Mouse (Mus musculus) heart, postnatal 14 days (tissue): ENCODE measurements at regions not wholly inside any gene's neighbourhood (a gene's known extent, or its start where the extent isn't known, plus 50 kb on each side); places are given as distances from the start of the nearest gene placed in this dataset.
A peak's percentile ranks its signal among the peaks of the same experiment; 100 is the strongest.

Experiments used
- DNase-seq, 2 experiments: peaks; one replicate each; pipeline ENCODE4 v3.0.0; 2021 to 2022
- intact Hi-C: fragments of 180-260 bp; cut with DNase I; formaldehyde crosslinking; loops from one replicate; pipeline ENCODE4 v1.15.1; 2025

DNA sequence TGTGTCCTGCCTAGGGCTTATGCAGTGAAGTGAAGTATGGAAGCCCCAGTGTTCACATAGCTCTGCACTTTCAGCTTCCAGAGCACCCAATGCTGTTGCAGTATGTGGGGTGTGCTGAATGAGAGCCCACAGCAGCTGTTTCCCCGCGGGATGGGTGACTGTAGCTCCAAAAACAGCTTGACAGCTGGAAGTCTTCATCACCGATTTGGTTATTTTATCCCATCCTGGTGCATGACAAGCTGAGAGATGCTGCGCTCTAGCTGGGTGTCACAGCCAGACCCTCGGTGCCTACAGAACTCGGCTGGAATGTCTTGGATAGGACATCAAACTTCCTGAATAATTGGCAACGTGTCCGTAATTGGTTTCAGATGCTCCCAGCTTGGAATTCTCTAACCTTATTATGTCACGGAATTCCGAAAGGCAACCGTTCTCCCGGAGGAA lies 134.1 kb downstream of the Ackr3 start:
- no peak for DNase-seq
- intact Hi-C loops, result no loop called here

DNA sequence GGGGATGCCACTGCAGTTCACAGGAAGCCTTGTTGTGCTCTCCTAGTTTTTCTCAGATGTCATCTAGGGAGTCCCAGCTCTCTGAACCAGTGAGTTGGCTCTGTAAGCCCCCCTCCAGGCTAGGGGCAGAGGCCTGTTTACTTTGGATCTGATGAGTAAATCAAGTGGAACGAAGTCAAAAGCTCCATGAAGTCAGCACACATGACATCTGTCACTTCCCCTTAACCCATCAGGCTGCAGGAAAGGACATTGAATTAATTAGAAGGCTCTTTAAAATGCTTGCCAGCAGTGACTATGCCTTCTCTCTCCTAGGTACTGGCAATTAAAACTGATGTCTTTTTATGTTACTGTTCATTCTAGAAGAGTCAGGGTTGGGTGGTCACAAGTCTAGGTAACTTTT lies 138.6 kb downstream of the Ackr3 start:
- no peak for DNase-seq
- intact Hi-C loops, result no loop called here

DNA sequence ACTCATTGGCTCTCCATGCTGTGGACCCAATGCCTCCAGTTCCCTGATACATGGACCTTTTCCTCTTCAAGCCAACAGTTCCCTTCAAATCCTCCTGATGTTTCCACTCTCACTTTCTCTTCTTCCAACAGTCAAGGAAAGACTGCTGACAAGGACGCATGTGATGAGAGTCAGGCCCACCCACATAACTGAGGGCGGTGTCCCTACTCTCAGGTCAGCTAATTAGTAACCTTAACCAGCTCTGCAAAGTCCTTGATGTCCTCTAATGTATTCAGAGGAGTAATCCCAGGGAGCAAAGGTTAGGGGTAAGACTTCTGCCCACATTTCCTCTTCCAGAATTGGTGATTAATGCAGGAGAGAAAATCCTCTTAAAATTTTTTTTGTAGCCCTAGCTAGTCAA lies 139.7 kb downstream of the Ackr3 start:
- intact Hi-C loops, result no loop called here
- DNase-seq, result no peak

DNA sequence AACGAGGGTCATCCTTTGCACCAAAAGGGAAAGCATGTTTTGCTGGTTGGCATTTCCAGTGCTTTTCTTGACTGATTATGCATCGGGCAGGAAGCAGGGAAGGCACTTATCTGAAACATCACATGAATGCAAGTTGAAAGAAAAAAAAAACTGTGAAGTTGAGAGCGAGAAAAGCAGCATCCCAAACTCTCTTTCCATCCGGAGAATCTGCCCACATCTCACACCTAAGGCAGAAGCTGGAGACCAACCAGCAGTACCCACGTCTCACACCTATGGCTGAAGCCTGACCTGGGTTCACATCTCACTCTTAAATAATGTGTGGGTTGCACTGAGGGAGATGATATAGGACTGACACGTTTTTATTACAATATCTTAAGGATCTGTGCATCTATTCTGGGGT lies 143.3 kb downstream of the Ackr3 start:
- no peak for DNase-seq
- intact Hi-C loops, result no loop called here

DNA sequence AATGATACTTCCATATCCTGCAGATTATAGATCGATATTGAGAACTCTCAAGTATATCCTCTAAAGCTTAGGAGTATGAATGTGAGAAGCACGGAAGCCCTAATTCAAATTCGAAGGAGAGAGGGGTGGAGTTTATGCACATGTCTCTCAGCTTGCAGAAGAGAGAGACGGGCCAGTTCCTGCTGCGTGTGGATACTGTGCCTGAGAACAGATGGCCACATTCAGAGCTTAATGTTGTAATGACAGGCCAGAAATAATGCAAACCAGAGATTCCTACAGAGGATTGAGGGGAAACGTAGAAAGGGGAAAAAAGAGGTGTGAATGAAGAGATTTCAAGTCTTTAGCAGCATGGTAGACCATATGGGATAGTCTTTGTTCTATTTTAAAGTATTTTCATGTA lies 145.8 kb downstream of the Ackr3 start:
- DNase-seq, result no peak
- intact Hi-C loops, result no loop called here

DNA sequence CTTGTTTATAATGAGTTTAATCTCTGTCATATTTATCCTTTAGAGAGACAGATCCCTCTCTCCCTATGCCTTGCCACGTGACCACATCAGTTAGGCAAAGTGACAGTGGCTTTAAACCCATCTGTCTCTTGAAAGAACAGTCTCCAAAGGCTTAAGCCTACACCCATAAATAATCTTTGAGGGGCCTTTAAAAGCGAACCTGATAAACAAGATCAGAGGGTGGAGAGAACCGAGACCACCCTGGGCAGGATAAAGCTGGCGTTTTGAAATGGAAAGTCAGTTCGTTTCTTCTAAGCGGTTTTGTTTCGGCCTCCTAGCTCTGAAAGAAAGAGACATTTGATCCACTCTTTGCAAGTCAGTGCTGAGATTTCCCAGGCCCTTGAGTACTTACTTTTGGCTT lies 149.5 kb downstream of the Ackr3 start:
- DNase-seq, result no peak
- intact Hi-C loops, result no loop called here

DNA sequence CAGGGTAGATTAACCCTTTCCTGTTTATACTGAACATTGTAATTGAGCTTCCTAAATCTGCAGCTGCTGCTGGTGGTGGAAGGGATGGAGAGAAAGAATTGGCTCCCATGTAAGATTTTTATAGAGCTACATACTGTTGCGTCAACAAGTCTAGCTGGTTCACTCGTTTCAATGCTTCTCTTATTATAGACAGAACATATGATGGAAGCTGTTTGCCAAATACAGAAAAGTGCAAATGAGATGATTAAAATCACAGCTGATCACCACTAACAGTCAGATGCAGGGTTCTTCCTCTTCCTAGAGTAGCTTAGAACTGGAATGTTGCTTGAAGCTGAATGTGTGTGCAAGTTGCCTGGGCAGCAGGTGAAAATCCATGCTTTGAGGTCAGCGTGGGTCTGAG lies 152.8 kb downstream of the Ackr3 start:
- no peak for DNase-seq
- intact Hi-C loops, result no loop called here

DNA sequence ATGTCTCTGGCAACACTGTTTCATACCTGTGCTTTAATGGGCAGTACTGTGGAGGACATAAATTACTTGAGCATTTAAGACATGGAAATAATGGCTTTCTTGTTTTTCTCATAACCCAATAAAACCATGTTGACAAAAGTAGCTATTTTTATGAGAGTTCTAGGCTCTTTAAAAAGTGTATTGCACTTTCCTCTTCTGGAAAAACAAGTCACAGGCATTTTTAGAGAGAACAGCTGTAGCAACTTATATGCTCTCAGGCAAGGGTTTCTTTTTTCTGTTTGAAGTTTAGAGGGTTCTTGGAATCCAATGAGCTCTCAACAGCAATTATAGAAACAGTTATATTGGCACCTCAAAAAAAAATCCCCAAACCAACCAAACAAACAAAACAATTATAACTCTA lies 153.6 kb downstream of the Ackr3 start:
- DNase-seq, result no peak
- intact Hi-C loops, result no loop called here

DNA sequence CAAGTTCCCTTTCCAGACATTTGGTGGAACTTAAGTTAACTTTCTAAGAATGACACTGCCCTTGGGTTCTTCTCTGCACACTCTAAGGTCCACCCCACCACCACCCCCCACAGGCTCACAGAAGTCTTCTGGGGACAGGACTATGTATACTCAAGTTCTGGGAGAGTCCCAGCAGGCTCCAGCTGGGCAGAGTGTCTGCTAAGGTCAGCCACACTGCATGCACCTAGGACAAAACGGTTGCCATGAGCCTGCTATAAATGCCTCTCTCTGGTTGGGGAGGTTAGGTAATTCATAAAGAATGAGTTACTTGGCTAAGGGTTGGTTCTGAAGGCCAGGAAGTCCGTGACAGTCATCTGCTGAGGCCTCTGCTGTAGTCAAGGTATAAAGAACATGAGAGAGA lies 155.2 kb downstream of the Ackr3 start:
- intact Hi-C loops, result no loop called here
- peak in 1 of 2 experiments; percentile 51 for DNase-seq

DNA sequence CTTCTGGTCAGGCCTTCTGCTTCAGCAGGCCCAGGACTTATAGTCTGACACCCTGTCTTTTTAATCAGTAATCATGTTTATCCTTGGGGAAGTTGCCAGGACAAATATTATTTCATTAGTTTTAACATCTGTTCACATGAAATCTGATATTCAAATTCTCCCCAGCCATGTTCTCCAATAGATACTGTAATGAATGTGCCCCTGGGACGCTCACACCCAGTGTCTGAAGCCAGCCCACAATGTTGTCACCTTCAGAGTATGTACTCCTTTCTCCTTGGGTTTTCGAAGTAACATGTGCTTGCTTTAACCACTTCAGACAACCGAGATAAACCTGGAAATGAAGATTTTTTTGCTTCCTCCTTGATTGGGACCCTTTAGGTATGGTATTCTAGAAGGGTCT lies 156.3 kb downstream of the Ackr3 start:
- DNase-seq, result peak in 1 of 2 experiments; percentile 25
- intact Hi-C loops, result loop anchor here (5.0 kb wide), 1 partner anchor 227 kb away; no protein-coding TSS in a partner anchor

DNA sequence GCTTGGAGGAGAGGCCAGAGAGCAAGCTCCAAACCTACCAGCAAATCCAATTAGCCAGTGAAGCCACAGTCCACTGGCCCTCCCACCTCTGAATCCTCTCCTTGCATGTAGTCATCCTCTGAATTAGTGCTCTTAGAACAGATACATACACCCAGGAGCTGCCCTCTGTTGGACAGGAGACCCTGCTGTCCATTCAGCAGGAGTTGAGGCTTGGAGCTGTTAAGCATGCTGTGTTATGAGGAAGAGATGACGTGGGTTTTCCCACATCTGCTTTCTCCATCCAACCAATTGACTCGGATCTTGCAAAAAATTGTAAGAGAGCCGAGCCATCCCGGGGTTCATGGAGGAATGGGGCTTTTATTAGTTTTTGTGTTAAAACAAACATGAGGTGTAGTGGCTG lies 160.7 kb downstream of the Ackr3 start:
- no peak for DNase-seq
- intact Hi-C loops, result loop anchor here (5.0 kb wide), 1 partner anchor 223 kb away; no protein-coding TSS in a partner anchor

DNA sequence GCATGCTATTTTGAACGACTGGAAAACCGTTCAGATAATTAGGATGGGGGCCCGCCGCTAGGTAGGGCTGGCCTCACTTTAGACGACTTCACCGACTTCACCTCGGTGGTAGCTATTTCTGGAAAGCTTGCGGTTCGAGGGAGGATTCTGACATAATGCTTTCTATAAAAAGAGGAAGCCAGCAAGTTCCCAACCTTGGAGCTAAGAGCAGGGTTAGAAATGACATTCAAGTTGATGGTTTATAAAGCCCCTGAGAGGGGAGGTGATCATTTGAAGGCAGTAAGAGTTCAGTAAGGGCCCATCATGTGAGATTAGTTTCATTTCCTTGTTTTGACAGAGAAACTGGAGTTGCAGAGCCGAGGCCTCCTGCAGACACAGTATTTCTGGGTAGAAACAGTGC lies 164.8 kb downstream of the Ackr3 start:
- DNase-seq, result no peak

DNA sequence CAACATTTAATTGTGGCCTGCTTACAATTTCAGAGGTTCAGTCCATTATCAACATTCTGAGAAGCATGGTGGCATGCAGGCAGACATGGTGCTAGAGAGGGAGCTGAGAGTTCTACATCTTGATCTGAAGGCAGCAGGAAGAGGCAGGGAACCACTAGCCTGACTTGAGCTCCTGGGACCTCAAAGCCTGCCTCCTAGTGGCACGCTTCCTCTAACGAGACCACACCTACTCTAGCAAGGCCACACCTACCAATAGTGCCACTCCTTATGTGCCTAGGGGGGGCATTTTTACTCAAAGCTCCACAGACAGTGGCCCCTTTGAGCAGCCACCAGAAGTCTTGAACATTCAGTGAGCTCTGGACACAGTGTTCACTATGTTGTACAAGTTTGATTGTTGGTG lies 165.5 kb downstream of the Ackr3 start:
- DNase-seq, result no peak
- intact Hi-C loops, result loop anchor here (5.0 kb wide), 1 partner anchor 167 kb away; the partner anchor contains the start of gene Ackr3

More for the DNA sequence above, 164.8 kb downstream of the Ackr3 start:
- intact Hi-C loops, result loop anchor here (5.0 kb wide), 1 partner anchor 166 kb away; the partner anchor contains the start of gene Ackr3

DNA sequence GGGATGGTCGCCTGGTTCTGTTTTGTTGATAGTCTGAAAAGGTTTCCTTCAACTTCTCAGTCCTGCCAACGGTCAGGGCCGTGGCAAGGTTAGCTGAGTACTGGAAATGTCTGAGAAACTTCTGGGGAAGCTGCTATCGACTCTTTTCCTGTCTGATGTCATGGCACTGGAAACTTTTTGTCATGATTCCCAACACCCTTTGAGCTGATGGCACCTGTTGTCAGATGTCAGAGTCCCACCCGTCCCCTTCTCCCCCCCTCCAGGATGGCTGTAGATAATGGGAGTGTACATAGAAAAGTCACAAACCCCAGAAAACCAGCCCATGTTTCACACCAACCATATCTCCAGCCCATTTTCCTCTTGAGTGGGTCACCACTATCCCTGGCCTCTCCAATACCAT lies 167.0 kb downstream of the Ackr3 start:
- no peak for DNase-seq

DNA sequence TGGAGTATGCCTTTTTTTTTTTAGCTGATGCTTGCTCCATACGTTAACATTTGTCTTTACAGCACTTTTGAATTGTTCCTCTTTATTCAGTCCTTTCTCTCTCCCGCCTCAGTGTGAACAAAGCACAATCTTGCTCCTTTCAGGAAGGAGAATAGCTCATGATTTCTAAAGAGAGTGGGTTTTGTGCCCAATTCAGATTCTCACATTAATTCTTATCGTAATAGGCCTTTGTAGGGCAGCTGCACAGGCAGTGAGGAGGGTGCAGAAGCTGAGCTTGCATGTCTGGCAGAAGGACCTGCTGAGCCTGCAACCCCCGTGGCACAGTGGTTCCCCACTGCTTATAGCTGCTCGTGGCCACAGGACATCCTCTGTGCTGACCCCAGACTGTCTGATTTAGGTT lies 169.2 kb downstream of the Ackr3 start:
- DNase-seq, result no peak
- intact Hi-C loops, result no loop called here

More for the DNA sequence above, 167.0 kb downstream of the Ackr3 start:
- intact Hi-C loops, result no loop called here

DNA sequence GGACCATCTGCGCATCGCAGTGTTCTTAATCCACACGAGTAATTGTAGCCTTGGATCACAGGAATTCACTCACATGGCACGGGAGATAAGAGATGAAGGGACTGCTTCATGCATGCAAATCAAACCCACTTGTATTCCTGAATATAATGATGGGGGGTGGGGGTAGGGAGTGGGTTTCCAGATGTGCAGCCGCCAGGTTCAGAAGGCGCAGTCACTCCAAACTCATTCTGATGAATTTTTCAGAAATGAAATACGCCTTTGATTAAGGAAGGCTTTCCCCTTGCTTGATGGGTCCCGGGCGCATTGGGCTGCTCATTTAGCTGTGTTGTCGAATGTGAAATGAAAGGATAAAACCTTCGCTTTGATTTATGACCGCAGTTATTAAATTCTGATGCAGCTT lies 170.7 kb downstream of the Ackr3 start:
- intact Hi-C loops, result no loop called here
- DNase-seq, result no peak

DNA sequence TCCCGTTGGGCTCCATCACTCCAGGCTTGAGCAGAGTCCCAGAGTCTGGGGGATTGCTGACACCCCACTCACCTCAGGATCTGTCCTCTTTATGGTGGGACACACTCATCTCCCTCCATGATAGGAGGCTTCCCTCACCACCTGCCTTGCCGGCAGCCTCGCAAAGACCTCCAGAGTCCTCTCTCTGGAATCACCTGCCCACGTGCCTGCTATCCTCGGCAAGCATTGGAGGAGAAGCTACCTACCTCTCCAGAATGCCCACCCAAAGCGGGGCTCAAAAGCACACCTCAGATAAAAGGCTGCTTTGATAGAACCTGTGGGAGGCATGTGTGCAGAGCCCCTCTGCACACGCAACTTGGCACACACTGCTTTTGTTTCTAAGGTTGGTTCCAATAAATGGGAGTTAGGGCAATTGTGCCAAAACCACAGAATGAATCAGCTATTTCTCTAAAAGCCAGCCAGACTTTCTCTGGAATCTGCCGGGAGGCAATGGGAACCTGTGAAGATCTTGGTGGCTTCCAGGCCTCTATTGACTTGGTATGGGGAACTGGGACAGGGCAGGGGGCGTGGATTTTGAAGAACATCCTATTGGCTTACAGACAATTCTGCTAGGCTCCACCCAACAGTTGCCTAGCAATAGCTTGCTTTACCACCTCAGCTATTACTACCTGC lies 176.4 kb downstream of the Ackr3 start:
- no peak for DNase-seq
- intact Hi-C loops, result no loop called here

DNA sequence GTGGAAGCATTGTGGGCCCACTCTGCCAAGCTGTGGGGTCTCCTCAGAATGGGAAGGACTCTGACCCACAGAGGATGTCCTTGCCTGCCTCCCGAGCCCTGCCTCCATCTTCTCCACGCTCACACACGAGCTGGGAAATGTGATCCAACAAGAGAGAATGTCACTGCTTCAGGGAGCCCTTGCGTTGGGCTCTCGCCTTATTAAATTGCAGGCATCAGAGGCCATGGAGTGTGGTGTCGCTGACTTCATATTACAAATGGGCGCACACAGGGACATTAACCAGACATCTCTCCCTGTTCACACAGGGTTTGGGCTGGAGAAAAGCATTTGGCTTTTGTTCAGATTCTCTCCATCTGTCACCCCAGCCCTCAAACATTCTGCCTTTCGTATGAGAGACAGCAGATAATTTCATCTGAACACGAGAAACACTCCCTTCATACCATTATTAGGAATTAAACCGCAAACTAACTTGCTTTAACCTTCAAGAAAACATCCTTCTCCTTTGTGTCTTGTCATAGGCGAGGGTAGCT lies 179.2 kb downstream of the Ackr3 start:
- intact Hi-C loops, result no loop called here
- no peak for DNase-seq

DNA sequence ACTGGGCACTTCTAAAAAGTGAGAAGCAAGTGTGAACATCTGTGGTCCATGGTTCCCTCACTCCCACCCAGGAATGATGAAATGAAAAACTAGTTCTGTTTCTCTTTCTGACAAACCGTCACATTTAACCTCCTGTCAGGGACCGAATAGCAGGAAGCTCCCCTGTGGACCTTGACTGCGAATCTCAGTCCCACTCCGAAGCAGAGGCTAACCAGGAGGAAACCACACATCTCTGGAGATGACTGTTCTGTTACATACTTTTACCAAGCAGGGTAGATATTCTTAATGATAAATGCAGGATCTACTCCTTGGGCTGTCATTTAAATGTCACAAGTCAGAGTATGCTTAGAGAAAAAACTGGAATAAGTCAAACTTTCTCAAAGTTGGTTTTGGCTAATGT lies 181.2 kb downstream of the Ackr3 start:
- no peak for DNase-seq
- intact Hi-C loops, result no loop called here

DNA sequence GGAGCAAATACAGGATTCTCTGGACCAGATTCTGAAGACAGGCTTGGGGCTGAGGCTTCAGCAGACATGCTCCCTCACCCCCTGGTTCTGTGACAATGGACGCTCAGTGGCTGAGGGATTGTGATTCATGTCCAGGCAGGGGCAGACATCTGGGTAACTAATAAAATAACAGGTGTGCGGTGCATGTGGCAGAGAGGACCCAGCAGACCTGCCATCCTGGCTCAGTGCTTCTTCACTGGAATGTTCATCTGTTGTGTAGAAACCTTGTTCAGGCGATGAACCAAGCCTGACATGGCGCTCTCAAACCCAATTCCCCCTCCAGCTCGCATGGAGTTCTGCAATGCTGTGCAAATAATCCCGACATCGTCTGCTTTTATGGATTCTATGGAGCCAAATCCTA lies 183.0 kb downstream of the Ackr3 start:
- intact Hi-C loops, result no loop called here

DNA sequence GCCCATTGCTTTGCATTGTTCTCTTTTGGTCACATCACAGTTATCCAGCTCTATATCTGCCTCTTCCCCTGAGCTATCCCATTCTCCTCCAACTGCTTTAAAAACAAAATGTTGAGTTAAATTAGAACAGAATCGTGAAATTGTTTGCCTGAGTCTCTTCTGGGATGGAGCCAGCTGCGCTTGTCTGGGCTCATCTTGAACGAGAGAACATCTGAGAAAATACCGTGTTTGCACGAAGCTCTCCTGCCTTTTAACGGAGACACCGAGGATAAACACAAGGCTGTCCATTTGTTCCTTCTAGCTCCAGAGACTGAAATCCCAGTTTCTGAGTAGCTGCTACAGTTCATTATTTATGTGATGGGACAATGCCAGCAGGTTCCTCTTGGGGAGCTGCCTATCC lies 186.6 kb downstream of the Ackr3 start:
- intact Hi-C loops, result no loop called here

More for the DNA sequence above, 183.0 kb downstream of the Ackr3 start:
- DNase-seq, result no peak

DNA sequence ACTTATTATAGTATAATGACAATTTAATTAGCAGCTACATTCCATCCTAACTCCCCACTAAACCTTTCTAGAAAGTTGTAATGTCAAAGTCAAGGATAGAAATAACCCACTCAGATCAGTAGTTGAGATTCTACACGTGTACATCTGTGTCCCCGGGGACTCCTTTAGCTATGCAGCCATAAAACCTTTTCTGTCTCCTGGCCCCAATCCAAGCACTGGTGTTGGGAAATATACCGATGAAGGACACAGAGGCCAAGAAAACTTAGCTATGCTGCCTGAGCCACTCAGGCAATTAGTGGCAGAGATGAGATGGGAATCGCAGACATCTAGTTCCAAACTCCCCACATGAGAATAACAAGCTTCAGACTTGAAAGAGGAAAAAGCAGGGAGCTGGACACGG lies 190.1 kb downstream of the Ackr3 start:
- DNase-seq, result no peak
- intact Hi-C loops, result no loop called here

More for the DNA sequence above, 186.6 kb downstream of the Ackr3 start:
- no peak for DNase-seq
